Mouse (Mus musculus): ENCODE measurements around the gene Gjb4. TPM values are rescaled to one million over a fixed set of nuclear protein-coding genes. Genes with fewer than 3 reads are reported as not detected.

The Gjb4 gene
- total RNA-seq, 2 experiments from 2014 or later: not detected

- DNase-seq: no peak
- intact Hi-C loops (cut with DNase I): no loop called here
These were observed 39.3 kb downstream of the Gjb4 start for GRCm38 (mm10) chr4:127314585-127314984.

DNA sequence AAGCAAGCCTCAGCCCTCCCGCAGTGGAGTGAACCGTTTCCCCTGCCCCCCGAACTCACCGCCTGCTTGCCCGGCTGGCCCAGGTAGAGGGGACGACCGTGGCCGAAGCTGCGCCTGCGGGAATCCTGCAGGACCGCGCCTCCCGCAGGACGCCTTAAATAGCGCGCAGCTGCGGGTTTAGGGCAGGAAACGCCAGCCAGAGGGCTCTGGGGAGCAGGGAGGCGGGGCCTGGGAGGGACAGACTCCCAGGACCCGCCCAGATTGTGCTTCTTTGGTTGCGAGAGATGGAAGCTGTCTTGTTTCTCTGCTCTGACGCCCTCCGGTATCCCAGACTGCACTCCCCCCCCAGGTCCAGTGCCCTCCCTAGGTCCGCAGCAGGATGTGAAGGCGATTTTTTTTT is 40.0 kb downstream of the Gjb4 start, which contains the start of gene Gja4:
Gene Gja4 (minus strand): TSS at position 179 of the 400 bp plus-strand sequence.
- intact Hi-C loops (cut with DNase I): loop anchor here (2.0 kb wide), 1 partner anchor 35 kb away; no protein-coding TSS in a partner anchor
- peak; percentile 81 for DNase-seq

DNA sequence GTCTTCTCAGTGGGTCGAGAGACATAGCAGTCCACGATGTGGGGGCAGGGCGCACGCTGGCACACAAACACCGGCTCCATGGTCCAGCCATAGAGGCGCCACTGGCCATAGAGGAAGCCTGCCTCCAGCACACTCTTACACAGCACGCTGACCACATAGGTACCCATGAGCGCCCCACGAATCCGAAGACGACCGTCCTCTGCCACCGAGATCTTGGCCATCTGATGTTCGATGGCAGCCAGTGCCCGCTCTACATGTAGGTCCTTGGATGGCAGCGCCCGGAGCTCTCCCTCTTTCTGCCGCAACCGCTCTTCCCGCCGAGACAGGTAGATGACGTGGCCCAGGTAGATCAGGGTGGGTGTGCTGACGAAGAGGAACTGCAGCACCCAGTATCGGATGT is 41.5 kb downstream of the Gjb4 start:
- intact Hi-C loops (cut with DNase I): loop anchor here (2.0 kb wide), 1 partner anchor 34 kb away; no protein-coding TSS in a partner anchor
- DNase-seq: no peak

DNA sequence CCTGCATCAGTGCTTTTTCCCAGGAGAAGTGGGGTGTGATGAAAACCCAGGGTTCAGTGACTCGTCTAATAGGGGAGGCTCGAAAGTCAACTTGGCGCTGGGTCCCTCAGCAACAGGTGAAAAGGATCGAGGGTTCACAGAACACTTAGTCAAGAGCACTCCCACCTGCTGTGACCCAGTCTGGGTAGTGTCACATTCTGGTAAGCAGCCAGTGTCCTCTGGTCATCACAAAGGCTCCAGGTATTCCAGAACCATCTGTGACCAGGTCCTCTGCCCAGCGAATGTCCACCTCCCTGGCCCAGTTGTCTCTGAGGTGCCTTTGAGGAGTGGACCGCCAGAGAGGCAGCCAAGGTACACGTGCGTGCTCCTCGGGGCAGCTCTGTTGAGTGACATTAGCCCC is 42.3 kb downstream of the Gjb4 start:
- DNase-seq: no peak
- intact Hi-C loops (cut with DNase I): no loop called here

DNA sequence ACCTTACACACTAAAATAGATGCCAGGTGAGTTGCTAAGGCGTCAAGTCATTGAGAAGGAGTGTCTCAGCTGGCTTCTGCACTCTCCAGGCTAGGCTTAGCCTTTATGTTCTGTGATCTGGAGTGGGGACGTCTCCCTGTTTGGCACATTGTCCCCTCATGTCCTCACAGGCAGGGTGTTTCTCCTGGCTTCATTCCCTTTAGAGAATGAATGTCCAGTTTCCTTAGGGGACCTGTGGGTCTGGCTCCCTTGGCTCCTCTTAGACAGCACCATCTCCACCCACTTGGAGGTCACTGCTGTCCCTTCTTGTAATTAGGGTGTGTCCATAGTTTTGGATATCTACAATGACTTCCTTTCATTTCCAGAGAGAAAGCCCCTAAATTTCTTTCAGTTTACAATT is 47.0 kb downstream of the Gjb4 start:
- DNase-seq: no peak
- intact Hi-C loops (cut with DNase I): no loop called here

DNA sequence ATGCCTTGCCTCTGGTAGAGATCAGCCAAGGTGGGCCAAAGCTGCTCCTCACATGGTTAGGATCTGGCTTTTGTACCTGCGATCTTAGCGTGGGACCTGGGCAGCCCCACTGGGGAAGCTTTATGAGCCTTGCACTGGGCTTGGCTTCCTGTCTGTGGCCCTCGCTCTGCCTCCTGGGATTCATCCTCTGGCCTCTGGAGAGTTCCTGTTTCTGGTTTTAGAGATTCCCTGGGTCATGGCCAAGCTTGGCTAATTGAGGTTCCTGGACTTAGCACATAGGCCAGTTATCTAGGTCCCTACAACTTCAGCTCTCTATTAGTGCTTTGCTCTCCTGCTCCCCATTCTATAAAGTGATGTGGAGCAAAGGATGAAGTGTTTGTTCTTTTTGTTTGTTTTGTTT is 50.1 kb downstream of the Gjb4 start:
- intact Hi-C loops (cut with DNase I): no loop called here
- peak in 1 of 2 experiments; percentile 40 for DNase-seq

Other genes starting within 250 kb of the Gjb4 start
- gene Tmem35b, start 230.4 kb downstream of the Gjb4 start, total RNA-seq (2021): 1 to 10 TPM; 1.8 to 2.0 TPM
- gene Dlgap3, start 184.9 kb downstream of the Gjb4 start, total RNA-seq (2021): under 1 TPM; 0.22 to 0.25 TPM
- gene Smim12, start 110.3 kb downstream of the Gjb4 start, total RNA-seq (2021): 10 to 100 TPM; 48.8 to 52.1 TPM
- gene Gja4, start 40.0 kb downstream of the Gjb4 start, total RNA-seq (2021): 10 to 100 TPM; 12.8 to 13.0 TPM
- gene Gjb3, start 23.2 kb downstream of the Gjb4 start, total RNA-seq (2021): under 1 TPM in 1 of 2 experiments, not detected in 1; 0.25 TPM
- gene Gjb5, start 4.1 kb upstream of the Gjb4 start, total RNA-seq (2021): under 1 TPM; 0.24 to 0.61 TPM

Measured in heart, postnatal 36 days (tissue).